Mouse (Mus musculus): ENCODE measurements around the gene Sh2d4b. TPM values are rescaled to one million over a fixed set of nuclear protein-coding genes. Genes with fewer than 3 reads are reported as not detected.

Gene Sh2d4b
- 0.15 and 0.20 TPM in 2 replicates for polyA plus RNA-seq (2015; fragmentation: Nextera tagmentation; extraction: Ambion mirVana)

DNA sequence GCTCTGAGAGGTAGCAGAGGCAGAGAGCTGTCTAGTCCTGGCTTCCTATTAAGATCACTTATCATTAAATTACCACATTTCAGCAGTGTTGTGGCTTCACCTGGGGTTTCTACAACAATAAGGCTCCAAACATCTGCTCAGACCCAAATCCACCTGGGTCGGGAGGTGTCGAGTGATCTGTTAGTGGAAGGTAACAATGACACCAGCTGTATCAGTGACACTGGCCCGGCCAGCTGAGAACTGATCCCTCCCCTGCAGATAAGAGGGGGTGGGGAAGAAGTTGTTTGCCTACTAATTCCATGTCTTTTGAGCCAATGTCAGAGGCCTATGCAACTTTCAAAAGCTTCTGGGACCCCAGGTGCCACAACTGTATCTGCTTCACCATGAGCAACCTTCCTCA is at the start of gene Sh2d4b:
Gene Sh2d4b, minus strand, starts transcription at position 71 of the 400 bp plus-strand sequence.
- H3K9me3 ChIP-seq (replicated peaks): no peaks in the 10 kb centered on the region
- no peak within 1 kb of the TSS for H3K9ac ChIP-seq
- ATAC-seq (ENCODE audit: low read depth): no peak

DNA sequence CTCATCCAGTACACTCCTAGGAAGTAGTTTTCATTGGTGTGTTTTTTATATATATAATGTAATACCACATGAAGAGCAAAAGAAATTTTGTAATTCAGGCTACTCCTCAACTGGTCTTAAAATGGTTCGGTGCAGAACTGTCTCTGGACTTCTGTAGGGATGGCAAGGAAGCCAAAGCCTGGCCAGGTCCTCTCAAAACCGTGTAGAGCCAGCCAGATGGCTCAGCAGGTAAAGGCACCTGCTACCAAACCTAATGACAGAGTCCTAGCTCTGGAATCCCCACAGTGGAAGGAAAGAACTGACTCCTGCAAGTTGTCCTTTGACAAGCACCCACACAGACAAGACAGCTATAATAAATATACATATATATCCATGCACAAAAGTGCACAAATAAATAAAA is 49.4 kb upstream of the Sh2d4b start:
- no peak overlapping the region for H3K4me3 ChIP-seq (replicated peaks)
- H3K4me2 ChIP-seq: no peak overlapping the region
- H3K9ac ChIP-seq: no peak overlapping the region
- no peak for ATAC-seq (ENCODE audit: low read depth)
- H3K27ac ChIP-seq: no peak overlapping the region
- 60% methylated on average over 2 of the region's 2 CpGs for WGBS (ENCODE audit: insufficient replicate concordance)
- H3K4me1 ChIP-seq (replicated peaks): peaks cover 60% of the 10 kb centered on the region
- H3K27me3 ChIP-seq: no peaks in the 10 kb centered on the region
- no peak for DNase-seq
- H3K9me3 ChIP-seq (replicated peaks): no peaks in the 10 kb centered on the region
- H3K36me3 ChIP-seq: 0 out of 2 replicates have a peak, but pooled peaks cover 5% of the 10 kb centered on the region

More for the DNA sequence above, at the start of gene Sh2d4b:
- Histone ChIP-seq H3K27ac (no peak within 1 kb of the TSS), H3K4me1 (replicated peaks) (peaks cover 19% of the 10 kb centered on the region), H3K36me3 (no peaks in the 10 kb centered on the region), H3K27me3 (no peaks in the 10 kb centered on the region), H3K4me3 (replicated peaks) (no peak within 1 kb of the TSS), H3K4me2 (no peak within 1 kb of the TSS)
- no peak for DNase-seq
- 20% methylated on average over 3 of the region's 3 CpGs for WGBS (ENCODE audit: insufficient replicate concordance)

DNA sequence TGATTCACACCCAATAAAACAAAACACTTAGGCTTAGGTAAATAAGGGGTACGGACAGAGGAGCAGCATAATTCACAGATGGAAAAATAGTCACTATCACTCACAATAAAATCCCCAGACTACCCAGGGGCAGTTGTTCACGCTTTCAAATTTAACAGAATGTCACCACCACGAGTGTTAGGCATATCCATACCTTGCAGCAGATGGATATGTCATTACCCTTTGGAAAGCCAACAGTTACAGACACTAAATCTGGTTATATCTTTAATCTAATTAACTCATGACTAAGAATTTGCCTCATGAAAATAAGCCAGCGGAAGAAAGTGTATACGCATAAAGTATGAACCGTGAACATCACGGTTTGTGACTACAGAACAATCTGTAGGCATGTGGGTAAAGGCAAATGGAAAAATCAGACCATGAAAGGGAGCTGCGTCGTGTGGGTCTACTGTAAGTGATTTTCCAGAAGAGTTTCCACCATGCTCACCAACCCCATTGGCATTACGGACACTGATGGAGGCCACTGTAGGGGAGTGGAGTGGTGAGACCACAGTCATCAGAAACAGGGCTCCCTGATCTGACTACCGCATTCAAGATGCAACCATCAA is 45.4 kb upstream of the Sh2d4b start:
- no peaks in the 10 kb centered on the region for H3K27me3 ChIP-seq
- peaks cover 62% of the 10 kb centered on the region for H3K4me1 ChIP-seq (replicated peaks)
- H3K4me3 ChIP-seq (replicated peaks): no peak overlapping the region
- H3K27ac ChIP-seq: no peak overlapping the region
- H3K4me2 ChIP-seq: no peak overlapping the region
- H3K9me3 ChIP-seq (replicated peaks): no peaks in the 10 kb centered on the region
- peaks cover 6% of the 10 kb centered on the region; the same call in 1 of the 2 replicates for H3K36me3 ChIP-seq
- ATAC-seq (ENCODE audit: low read depth) (no peak), DNase-seq (no peak)
- H3K9ac ChIP-seq: no peak overlapping the region
- WGBS (ENCODE audit: insufficient replicate concordance): 84% methylated on average over 11 of the region's 11 CpGs

DNA sequence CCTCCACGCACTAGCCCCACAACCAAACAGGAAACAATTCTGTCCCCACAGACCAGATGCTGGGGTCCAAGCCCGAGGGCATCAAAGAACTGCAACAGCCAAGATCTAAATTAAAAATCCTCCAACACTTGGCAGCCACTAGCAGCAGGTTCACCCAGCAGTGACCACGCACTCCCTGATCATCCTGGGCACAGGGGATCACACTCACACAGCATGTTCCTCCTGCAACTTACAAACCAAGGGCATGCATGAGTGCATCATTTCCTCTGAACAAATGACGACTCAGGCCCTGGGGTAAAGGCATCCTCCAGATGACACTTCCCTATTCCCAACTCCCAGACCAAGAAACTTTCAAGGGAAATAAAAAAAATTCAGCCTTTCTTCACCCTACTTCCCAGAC is 44.0 kb upstream of the Sh2d4b start:
- WGBS (ENCODE audit: insufficient replicate concordance): 29% methylated on average over 4 of the region's 4 CpGs
- DNase-seq (no peak), ATAC-seq (ENCODE audit: low read depth) (no peak)

DNA sequence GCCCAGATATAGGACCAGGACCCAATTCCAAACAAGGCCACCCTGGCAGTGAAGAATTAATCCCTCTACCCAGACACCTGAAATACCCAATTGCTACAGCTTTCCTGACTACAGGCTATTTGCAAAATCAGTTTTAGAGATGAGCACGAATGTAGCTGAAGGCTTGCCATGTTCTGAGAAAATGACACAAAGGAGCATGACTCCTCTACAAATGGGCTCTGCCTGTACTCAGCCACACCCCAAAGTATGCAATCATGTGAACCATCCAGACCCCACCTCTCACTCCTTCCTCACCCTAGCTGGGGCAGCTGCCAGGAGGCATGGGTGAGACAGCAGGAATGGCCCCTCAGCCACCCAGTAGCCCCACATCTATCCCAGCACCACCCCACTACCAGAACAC is 42.4 kb upstream of the Sh2d4b start:
- peaks cover 8% of the 10 kb centered on the region; the same call in 1 of the 2 replicates for H3K36me3 ChIP-seq
- WGBS (ENCODE audit: insufficient replicate concordance): 50% methylated on average over 1 of the region's 1 CpGs
- no peak overlapping the region for H3K9ac ChIP-seq
- ATAC-seq (ENCODE audit: low read depth): peak; percentile 34
- no peak for DNase-seq
- H3K4me2 ChIP-seq: no peak overlapping the region
- 0 out of 2 replicates have a peak overlapping the region, but pooled peaks have one; percentile 0 for H3K27ac ChIP-seq
- no peaks in the 10 kb centered on the region for H3K9me3 ChIP-seq (replicated peaks)
- peaks cover 75% of the 10 kb centered on the region for H3K4me1 ChIP-seq (replicated peaks)
- no peak overlapping the region for H3K4me3 ChIP-seq (replicated peaks)
- H3K27me3 ChIP-seq: no peaks in the 10 kb centered on the region

More for the DNA sequence above, 44.0 kb upstream of the Sh2d4b start:
- Histone ChIP-seq H3K4me1 (replicated peaks) (peaks cover 70% of the 10 kb centered on the region), H3K9ac (no peak overlapping the region), H3K27me3 (no peaks in the 10 kb centered on the region), H3K4me3 (replicated peaks) (no peak overlapping the region), H3K27ac (no peak overlapping the region), H3K4me2 (no peak overlapping the region), H3K9me3 (replicated peaks) (no peaks in the 10 kb centered on the region), H3K36me3 (peaks cover 8% of the 10 kb centered on the region; the same call in 1 of the 2 replicates)

DNA sequence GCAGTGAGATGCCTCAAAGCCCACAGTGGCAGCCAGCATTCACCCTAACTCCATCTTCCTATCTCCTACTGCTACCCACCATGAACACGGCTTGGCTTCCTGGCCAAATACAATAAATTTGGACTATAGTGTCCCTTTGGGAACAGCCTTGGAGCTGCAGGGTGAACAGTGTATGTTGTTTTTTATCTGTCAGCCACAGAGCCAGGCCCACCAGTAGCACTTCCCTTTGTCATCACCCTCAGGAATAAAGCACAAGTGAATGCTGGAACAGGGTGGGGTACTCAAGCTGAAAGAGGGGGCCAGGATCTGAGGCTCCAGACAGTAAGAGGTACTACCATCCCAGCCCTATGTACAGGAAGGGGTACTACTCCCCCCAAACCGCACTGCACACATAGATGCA is 42.0 kb upstream of the Sh2d4b start:
- no peak overlapping the region for H3K4me3 ChIP-seq (replicated peaks)
- ATAC-seq (ENCODE audit: low read depth): no peak
- 0 out of 2 replicates have a peak overlapping the region, but pooled peaks have one; percentile 0 for H3K27ac ChIP-seq
- no peak overlapping the region for H3K4me2 ChIP-seq
- DNase-seq: no peak
- H3K9ac ChIP-seq: no peak overlapping the region
- no peaks in the 10 kb centered on the region for H3K9me3 ChIP-seq (replicated peaks)
- H3K36me3 ChIP-seq: peaks cover 8% of the 10 kb centered on the region; the same call in 1 of the 2 replicates
- 25% methylated on average over 2 of the region's 2 CpGs for WGBS (ENCODE audit: insufficient replicate concordance)
- no peaks in the 10 kb centered on the region for H3K27me3 ChIP-seq
- H3K4me1 ChIP-seq (replicated peaks): peaks cover 75% of the 10 kb centered on the region

DNA sequence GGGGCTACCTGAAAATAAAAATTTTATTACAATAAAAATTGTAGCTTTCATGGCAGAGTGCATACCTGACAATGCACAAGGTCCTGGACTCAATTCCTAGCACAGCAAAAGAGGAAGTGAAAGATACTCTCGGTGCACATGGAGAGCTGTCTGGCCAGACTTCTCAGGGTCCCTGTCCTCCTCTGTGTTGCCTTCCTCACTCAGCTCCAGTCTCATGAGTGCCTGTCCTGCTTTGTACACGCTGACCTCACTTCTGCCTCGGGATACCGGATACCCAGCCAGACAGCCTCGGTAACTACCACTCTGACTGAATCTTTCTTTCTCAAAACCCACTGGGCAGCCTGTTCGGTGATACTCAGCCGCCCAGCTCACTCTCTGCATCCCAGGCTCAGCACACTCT is 40.3 kb upstream of the Sh2d4b start:
- H3K4me3 ChIP-seq (replicated peaks): no peak overlapping the region
- H3K9ac ChIP-seq: no peak overlapping the region
- H3K36me3 ChIP-seq: peaks cover 8% of the 10 kb centered on the region; the same call in 1 of the 2 replicates
- H3K27ac ChIP-seq: no peak overlapping the region
- ATAC-seq (ENCODE audit: low read depth): no peak
- 48% methylated on average over 7 of the region's 7 CpGs for WGBS (ENCODE audit: insufficient replicate concordance)
- no peaks in the 10 kb centered on the region for H3K9me3 ChIP-seq (replicated peaks)
- H3K4me1 ChIP-seq (replicated peaks): peaks cover 88% of the 10 kb centered on the region
- DNase-seq: no peak
- H3K27me3 ChIP-seq: no peaks in the 10 kb centered on the region
- no peak overlapping the region for H3K4me2 ChIP-seq

DNA sequence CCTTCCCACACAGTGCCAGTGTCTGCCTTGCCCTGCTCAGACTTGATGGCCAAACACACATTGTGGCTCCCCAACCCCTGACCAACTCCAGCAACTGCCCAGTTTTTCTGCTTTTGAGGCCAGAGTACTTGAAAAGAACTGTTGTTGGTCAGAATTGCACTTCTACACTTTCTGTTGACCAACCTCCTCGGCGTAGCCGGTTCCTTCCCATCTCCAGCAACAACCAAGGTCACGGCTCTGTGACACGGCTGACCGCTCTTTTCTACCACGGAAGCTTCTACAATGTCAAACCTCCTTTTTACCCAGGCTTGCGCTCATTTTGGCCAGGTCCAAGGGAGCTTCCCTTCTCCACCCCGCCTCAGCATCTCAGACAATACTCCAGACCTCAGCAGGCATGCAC is 39.2 kb upstream of the Sh2d4b start:
- H3K4me1 ChIP-seq (replicated peaks): peaks cover 94% of the 10 kb centered on the region
- ATAC-seq (ENCODE audit: low read depth) (no peak), DNase-seq (no peak)
- 0 out of 2 replicates have a peak overlapping the region, but pooled peaks have one; percentile 57 for H3K27ac ChIP-seq
- H3K9me3 ChIP-seq (replicated peaks): no peaks in the 10 kb centered on the region
- no peak overlapping the region for H3K9ac ChIP-seq
- peaks cover 12% of the 10 kb centered on the region; the same call in 1 of the 2 replicates for H3K36me3 ChIP-seq
- no peak overlapping the region for H3K4me2 ChIP-seq
- H3K27me3 ChIP-seq: no peaks in the 10 kb centered on the region
- WGBS (ENCODE audit: insufficient replicate concordance): 83% methylated on average over 9 of the region's 9 CpGs
- H3K4me3 ChIP-seq (replicated peaks): no peak overlapping the region

DNA sequence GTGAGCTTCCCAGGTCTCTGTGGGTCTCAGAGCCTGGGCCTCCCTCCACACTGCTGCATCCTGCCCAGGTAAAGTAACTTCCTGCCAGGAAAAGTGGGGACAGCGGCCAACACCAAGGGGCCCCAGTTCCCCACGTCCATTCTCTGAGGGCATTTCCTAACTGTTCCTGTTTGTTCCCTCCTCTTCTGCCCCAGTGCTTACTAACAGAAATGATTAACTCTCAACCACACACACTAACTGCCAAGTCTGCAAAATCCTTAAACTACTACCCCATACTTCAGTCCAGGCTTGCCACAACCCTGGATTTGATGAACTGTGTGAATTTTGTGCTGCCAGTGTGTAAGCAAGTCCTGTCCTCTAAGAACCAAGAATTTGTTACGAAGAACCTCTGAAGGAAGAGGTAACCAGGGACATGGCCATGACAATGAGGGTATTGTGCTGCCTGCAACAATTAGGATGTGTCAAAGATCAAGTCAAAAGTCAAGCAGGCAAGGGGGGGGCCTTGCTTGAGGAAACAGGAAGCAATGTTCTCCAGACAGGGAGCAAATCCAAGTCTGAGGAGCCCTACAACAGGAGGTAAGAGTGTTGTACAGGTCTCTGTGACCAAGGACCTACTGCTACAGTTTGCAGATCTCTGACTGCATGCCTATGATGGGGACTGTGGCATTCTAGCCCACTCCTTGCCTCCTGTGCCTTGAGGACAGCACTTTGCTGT is 38.2 kb upstream of the Sh2d4b start:
- no peak for DNase-seq
- Histone ChIP-seq H3K27ac (peak overlapping the region; percentile 57), H3K4me1 (replicated peaks) (peaks cover 94% of the 10 kb centered on the region), H3K36me3 (peaks cover 12% of the 10 kb centered on the region; the same call in 1 of the 2 replicates), H3K9ac (no peak overlapping the region), H3K4me2 (peak overlapping the region; percentile 12; the same call in 1 of the 2 replicates), H3K9me3 (replicated peaks) (no peaks in the 10 kb centered on the region), H3K27me3 (no peaks in the 10 kb centered on the region), H3K4me3 (replicated peaks) (no peak overlapping the region)
- WGBS (ENCODE audit: insufficient replicate concordance): 36% methylated on average over 3 of the region's 3 CpGs
- ATAC-seq (ENCODE audit: low read depth): 0 out of 2 replicates have a peak, but pooled peaks have one; percentile 5

DNA sequence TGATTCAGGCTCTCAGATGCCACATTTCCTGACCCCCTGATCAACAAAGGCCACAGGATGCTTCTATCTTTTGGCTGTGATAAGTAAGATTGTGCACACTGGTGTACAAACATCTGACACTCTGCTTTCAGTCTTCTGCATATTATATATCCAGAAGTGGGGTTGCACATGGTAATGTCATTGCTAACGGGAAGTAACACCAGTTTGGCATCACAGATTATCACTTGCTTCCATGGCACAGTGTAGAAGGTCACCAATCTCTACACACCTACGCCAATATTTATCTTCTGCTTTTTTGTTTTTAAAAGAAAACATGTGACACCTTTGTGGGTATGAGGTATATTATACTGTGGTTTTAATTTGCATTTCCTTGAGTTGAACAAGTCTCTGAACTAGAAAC is 36.9 kb upstream of the Sh2d4b start:
- ATAC-seq (ENCODE audit: low read depth) (no peak), DNase-seq (no peak)
- no peak overlapping the region for H3K4me3 ChIP-seq (replicated peaks)
- no peak overlapping the region for H3K4me2 ChIP-seq
- H3K36me3 ChIP-seq: peaks cover 12% of the 10 kb centered on the region; the same call in 1 of the 2 replicates
- no peak overlapping the region for H3K9ac ChIP-seq
- no peak overlapping the region for H3K27ac ChIP-seq
- no peaks in the 10 kb centered on the region for H3K27me3 ChIP-seq
- 55% methylated on average over 2 of the region's 2 CpGs for WGBS (ENCODE audit: insufficient replicate concordance)
- peaks cover 92% of the 10 kb centered on the region for H3K4me1 ChIP-seq (replicated peaks)
- H3K9me3 ChIP-seq (replicated peaks): no peaks in the 10 kb centered on the region

DNA sequence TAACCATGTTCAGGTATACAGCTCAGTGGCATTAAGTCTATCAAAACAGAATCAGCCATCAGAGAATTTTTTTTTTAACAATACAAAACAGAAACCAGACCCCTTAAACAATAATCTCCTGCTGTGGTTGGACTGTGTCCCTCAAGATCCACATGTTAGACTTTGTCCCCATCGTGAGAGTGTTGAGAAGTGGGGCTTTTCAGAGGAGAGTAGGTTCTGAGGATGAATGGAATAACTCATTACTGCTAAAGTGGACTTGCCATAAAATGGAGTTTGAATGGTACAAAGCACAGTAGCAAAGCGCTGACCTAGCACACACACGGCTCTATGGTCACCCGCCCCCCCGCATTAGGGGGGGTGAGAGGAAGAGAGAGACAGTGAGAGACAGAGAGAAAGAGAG is 35.8 kb upstream of the Sh2d4b start:
- ATAC-seq (ENCODE audit: low read depth): no peak
- Histone ChIP-seq H3K27ac (no peak overlapping the region), H3K9ac (no peak overlapping the region), H3K4me2 (no peak overlapping the region), H3K4me3 (replicated peaks) (no peak overlapping the region), H3K27me3 (no peaks in the 10 kb centered on the region), H3K4me1 (replicated peaks) (peaks cover 92% of the 10 kb centered on the region), H3K36me3 (peaks cover 10% of the 10 kb centered on the region; the same call in 1 of the 2 replicates), H3K9me3 (replicated peaks) (no peaks in the 10 kb centered on the region)
- no peak for DNase-seq
- WGBS (ENCODE audit: insufficient replicate concordance): 71% methylated on average over 5 of the region's 5 CpGs

Measured in liver, embryonic 13.5 days (tissue).